Mouse (Mus musculus) liver, adult 2 months (tissue): ENCODE results near the gene Rexo1. TPM values are rescaled to one million over a fixed set of nuclear protein-coding genes. Genes with fewer than 3 reads are reported as not detected.

Experiments
- DNase-seq: peaks from one replicate; pipeline ENCODE4 v3.0.0-alpha.2; 2011; ENCODE audit warnings: low read depth, low spot score; ENCODE audit errors: extremely low read depth
- H3K27ac ChIP-seq: fragments of 200-500 bp; replicated peaks from 2 replicates; pipeline ENCODE4 v1.5.1; 2012; ENCODE audit warnings: low read depth, mild to moderate bottlenecking, control low read depth, inconsistent platforms, low read length; ENCODE audit not compliant: insufficient read depth
- H3K27me3 ChIP-seq: fragments of 200-500 bp; 2 replicates; pipeline ENCODE4 v1.6.1; 2012; ENCODE audit warnings: mild to moderate bottlenecking, moderate library complexity, low read length, inconsistent platforms; ENCODE audit not compliant: control insufficient read depth, insufficient read depth
- H3K36me3 ChIP-seq: fragments of 200-500 bp; 2 replicates; pipeline ENCODE4 v1.6.1; 2012; ENCODE audit warnings: low read length, inconsistent platforms; ENCODE audit not compliant: control insufficient read depth, insufficient read depth
- H3K4me1 ChIP-seq: fragments of 200-500 bp; 2 replicates; pipeline ENCODE4 v1.6.1; 2011; ENCODE audit warnings: low read length; ENCODE audit not compliant: control insufficient read depth, insufficient read depth
- H3K4me3 ChIP-seq: fragments of 200-500 bp; 2 replicates; pipeline ENCODE4 v1.5.1; 2011; ENCODE audit warnings: low read depth, mild to moderate bottlenecking, control low read depth, low read length, moderate library complexity; ENCODE audit not compliant: insufficient read depth
- H3K79me2 ChIP-seq: fragments of 200-500 bp; 2 replicates; pipeline ENCODE4 v1.6.1; 2012; ENCODE audit warnings: inconsistent platforms, mild to moderate bottlenecking, low read length, moderate library complexity; ENCODE audit not compliant: control insufficient read depth, insufficient read depth
- H3K9ac ChIP-seq: fragments of 200-500 bp; 2 replicates; pipeline ENCODE4 v1.6.1; 2012; ENCODE audit warnings: low read depth, mild to moderate bottlenecking, control low read depth, inconsistent platforms, low read length
- CTCF ChIP-seq: fragments of 200-500 bp; IDR thresholded peaks from 2 replicates; pipeline ENCODE4 v1.5.1; 2011; ENCODE audit warnings: low read depth, low read length, control low read depth
- POLR2A ChIP-seq: fragments of 200-500 bp; IDR thresholded peaks from 2 replicates; pipeline ENCODE4 v1.6.1; 2011; ENCODE audit warnings: low read length, control low read depth; ENCODE audit not compliant: insufficient read depth; ENCODE audit errors: extremely low read depth
- WGBS: fragments of 180-500 bp; shearing (Covaris S2); methylation state at CpG from one replicate; pipeline ENCODE4 v1.1.7; 2018; 5-methylcytosine and 5-hydroxymethylcytosine counted together
- polyA plus RNA-seq: library from polyadenylated mRNA; depleted of rRNA; stranded (reverse); fragments of >200 nt; gene quantifications from 2 replicates; pipeline ENCODE4 v1.2.3, GENCODE M21; 2012; rRNA removed
- total RNA-seq: library from RNA; depleted of rRNA; stranded (reverse); fragments of >200 nt; gene quantifications from 2 replicates; pipeline ENCODE4 v1.2.3, GENCODE M21; 2014; rRNA removed

The Rexo1 gene
- 4.4 and 5.5 TPM in 2 replicates for total RNA-seq
- 28.1 and 36.8 TPM in 2 replicates for polyA plus RNA-seq

DNA sequence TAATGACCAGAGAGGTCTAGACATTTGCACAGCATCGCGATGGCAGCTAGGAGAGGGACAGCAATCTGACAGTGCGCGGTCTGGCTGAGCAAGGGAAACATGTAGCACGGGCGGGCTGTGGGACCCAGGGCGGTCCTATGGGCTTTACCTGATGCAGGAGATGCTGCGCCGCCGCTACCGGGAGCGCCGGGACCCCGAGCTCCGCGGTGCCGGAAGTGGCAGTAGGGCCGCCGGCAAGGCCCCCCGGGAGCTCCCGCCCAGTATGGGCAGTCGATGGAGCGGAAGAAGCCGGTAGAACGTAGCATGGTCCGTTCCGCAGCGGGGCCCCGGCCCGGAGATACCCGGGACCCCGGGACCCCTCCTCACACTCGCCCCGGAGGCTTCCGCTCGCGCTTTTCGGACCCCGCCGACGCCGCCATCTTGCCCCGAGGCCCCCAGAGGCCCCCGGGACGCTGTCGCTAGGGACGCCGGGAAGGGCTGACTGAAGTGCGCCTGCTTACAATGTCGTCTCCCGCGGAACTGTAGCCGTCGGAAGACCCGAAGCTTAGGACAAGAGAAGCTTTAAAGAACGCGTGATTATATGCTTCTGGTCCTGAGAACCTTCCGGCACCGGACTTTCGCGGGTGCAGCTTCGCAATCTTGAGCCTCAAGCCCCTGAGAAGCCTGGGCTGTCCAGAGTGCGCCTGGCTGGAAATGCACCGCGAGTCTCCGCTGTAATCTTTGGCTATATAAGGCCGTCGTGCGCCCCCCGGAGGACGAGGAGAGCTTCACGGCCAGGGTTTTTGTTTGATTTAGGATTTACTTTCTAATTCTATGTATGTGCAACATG, at the start of gene Rexo1:
Rexo1 (minus strand) TSS at position 445 of the 829 bp plus-strand sequence.
- peak; percentile 86 for TF ChIP-seq CTCF
- TF ChIP-seq POLR2A: 0 out of 2 replicates have a peak, but pooled peaks have one; percentile 20
- H3K4me1 ChIP-seq: peaks cover 28% of the 10 kb centered on the region

DNA sequence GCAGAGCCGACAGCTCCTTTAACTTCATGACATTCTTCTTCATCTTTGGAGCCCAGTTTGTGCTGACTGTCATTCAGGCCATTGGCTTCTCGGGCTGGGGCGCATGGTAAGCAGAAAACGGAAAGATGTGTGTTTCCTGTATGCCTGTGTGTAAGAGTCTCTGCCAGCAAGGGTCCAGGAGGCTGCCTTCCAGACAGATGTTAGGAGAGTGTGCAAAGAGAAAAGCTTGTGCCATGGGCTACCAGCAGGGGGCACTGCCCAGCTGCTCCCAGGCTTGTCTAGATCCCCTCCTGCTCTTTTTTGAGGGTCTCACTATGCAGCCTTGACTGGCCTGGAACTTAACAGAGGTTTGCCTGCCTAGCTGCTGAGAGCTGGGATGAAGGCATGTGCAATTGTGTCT, 49.7 kb upstream of the Rexo1 start:
- TF ChIP-seq POLR2A: no peak
- peak; percentile 92 for TF ChIP-seq CTCF
- Histone ChIP-seq H3K4me3 (no peak overlapping the region), H3K36me3 (no peaks in the 10 kb centered on the region), H3K27me3 (no peaks in the 10 kb centered on the region), H3K79me2 (peaks cover 16% of the 10 kb centered on the region), H3K4me1 (peaks cover under 1% of the 10 kb centered on the region; the same call in 1 of the 2 replicates), H3K9ac (no peak overlapping the region), H3K27ac (no peak overlapping the region)
- WGBS: 52% methylated on average over 4 of the region's 4 CpGs
- no peak for DNase-seq

More for the DNA sequence above, at the start of gene Rexo1:
- Histone ChIP-seq H3K4me3 (peak within 1 kb of the TSS; percentile 93), H3K27me3 (no peaks in the 10 kb centered on the region), H3K79me2 (peaks cover 44% of the 10 kb centered on the region), H3K9ac (peak within 1 kb of the TSS; percentile 94), H3K27ac (peak within 1 kb of the TSS; percentile 91), H3K36me3 (no peaks in the 10 kb centered on the region)
- under 1% methylated on average over 72 of the region's 72 CpGs for WGBS
- peak; percentile 86 for DNase-seq

DNA sequence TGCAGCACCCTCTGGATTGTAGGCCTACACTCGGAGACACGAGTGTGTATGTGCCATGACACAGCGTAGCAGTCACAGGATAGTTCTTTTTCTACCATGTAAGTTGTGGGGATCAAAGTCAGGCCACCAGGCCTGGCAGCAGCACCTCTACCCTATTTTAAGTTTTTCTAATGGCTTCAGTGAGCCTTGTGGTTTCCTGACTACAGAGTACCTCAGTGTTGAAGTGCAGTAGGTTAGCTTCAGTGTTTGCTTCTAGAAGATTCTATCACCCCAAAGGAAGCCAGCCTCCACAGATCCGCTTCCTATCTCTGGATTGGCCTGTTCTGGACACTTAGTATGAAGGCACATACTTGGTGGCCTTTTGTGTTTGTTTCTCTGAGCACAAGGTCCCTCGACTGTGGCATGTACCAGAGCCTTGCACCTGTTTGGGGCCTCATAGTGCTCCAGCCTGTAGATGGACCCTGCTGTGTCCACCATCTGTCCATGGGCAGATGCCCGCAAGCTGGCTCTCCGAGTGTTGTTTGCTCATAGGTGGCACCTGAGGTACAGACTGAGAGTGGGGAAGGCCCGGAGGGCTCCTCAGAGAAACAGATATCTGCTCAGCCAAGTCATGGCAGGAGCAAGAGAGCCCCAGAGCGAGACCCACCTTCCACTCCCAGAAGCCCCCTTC, 48.9 kb upstream of the Rexo1 start:
- no peak for DNase-seq
- H3K9ac ChIP-seq: no peak overlapping the region
- H3K79me2 ChIP-seq: peaks cover 16% of the 10 kb centered on the region
- no peak overlapping the region for H3K4me3 ChIP-seq
- WGBS: 92% methylated on average over 9 of the region's 9 CpGs
- H3K27ac ChIP-seq: no peak overlapping the region
- TF ChIP-seq POLR2A (no peak), CTCF (no peak)
- H3K4me1 ChIP-seq: no peaks in the 10 kb centered on the region
- no peaks in the 10 kb centered on the region for H3K36me3 ChIP-seq
- H3K27me3 ChIP-seq: no peaks in the 10 kb centered on the region

DNA sequence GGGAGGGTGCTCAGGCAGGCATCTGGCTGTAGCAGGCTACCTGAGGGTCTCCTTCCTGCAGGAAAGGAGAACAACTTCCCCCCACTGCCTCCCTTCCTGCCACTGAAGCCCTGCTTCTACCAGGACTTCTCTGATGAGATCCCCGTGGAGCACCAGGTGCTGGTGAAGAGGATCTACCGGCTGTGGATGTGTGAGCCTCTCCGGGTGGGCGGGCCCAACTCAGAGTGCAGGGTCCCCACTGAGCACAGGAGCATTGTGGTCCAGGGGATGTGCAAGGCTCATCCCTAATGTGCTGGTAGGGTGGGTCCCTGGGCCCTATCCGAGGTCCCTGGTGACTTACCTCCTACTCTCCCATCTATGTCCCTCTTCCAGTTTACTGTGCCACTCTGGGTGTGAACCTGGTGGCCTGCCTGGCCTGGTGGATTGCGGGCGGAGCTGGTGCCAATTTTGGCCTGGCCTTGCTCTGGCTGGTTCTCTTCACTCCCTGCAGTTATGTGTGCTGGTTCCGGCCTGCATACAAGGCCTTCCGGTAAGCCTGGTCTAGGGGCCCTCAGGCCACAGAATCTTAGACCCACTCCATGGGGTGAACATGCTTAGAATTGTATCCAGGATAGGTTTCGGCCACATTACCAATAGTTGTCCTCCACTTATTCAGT, 48.0 kb upstream of the Rexo1 start:
- Histone ChIP-seq H3K9ac (no peak overlapping the region), H3K4me3 (no peak overlapping the region), H3K36me3 (no peaks in the 10 kb centered on the region), H3K79me2 (peaks cover 23% of the 10 kb centered on the region), H3K27ac (no peak overlapping the region), H3K27me3 (no peaks in the 10 kb centered on the region), H3K4me1 (no peaks in the 10 kb centered on the region)
- no peak for DNase-seq
- TF ChIP-seq CTCF (no peak), POLR2A (no peak)
- 92% methylated on average over 10 of the region's 10 CpGs for WGBS

DNA sequence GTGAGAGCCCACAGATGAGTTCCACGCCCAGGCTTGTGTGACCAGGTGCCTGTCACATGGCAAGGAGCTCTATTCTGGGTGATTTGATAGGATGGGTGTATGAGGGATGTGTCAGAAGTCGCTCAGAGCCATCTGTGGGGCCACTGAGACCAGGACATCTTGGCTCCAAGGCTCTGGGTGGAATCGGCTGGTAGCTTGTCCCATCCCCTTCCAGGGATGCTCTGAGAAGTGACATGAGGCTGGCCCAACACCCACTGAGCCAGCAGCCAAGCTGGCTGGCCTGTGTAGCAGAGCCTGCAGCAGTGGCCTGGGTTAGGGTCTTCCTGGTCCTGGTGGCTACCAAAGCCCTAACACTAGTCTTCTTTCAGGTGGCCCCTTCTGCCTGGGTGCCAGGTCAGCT, 47.1 kb upstream of the Rexo1 start:
- WGBS: 95% methylated on average over 3 of the region's 3 CpGs
- Histone ChIP-seq H3K9ac (no peak overlapping the region), H3K27ac (no peak overlapping the region)

More for the DNA sequence above, 47.1 kb upstream of the Rexo1 start:
- no peak overlapping the region for H3K4me3 ChIP-seq
- no peaks in the 10 kb centered on the region for H3K27me3 ChIP-seq
- no peak for DNase-seq
- H3K79me2 ChIP-seq: peaks cover 32% of the 10 kb centered on the region
- TF ChIP-seq POLR2A (no peak), CTCF (no peak)
- peaks cover 5% of the 10 kb centered on the region for H3K4me1 ChIP-seq
- H3K36me3 ChIP-seq: no peaks in the 10 kb centered on the region
